In the genomic region with DNA sequence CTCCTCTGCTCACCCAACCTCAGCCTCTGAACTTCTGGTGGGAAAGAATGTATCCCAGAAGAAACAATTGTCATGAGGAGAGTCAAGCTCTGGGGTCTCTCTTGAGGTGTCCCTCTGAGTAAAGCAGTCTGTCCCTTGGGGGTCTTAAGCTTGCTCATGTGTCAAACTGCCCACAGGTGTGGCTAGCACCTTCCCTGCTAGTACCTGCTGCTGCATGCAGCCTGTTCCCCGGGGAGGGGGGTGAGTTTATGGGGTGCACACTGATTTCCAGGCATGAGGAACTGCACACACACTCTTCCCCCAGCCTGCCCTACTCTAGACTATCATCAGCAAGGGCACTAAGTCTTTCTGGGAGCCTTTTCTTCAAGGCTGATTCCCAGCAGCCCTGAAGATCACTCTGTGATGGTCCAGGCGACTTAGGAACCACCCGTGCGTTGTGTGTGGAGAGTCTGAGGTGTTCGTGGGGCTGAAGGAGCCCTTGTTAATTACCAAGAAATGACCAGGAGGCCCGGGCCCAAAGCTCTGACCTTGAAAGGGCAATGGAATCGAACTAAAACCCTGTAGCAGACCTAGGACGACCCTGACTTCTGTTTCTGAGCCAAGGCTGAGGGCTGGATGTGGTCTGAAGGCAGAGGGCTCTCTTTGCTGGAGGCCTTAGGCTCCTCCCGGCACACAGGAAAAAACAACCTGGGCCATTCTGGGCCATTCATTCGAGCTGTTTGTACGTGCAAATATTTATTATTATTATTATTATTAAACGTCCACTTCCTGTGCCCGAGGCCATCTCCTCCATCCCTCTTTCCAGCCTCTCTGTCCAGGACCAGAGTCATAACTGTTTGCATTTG, we compare ENCODE assay signal across 9 mouse cellular contexts.
DNase-seq lines count a peak whose midpoint lies in the region; ATAC-seq and TF ChIP-seq lines count a peak whose summit lies in the region.
"Had no signal": no experiment of that assay in that cellular context is flagged by ENCODE, and none has a peak within 500 bp of the region (broad histone marks: within the 10 kb centered on the region; RNA-seq: fewer than 3 reads in every experiment).

No protein-coding gene starts in this region.

- TF ChIP-seq CTCF in kidney, adult 2 months (conservative IDR thresholded peaks at IDR 0.05; ENCODE audit: insufficient read depth, insufficient read length, low read depth, low read length): no peak

- DNase-seq in heart, postnatal 4 days: no peak
- peak; percentile 58 for DNase-seq in kidney, adult 2 months
- DNase-seq in Muller cell, postnatal 12 days (ENCODE audit: inconsistent ontology term): no peak
- no peak for DNase-seq in gastrocnemius, postnatal 36 days
- DNase-seq: layer of hippocampus, adult 9-11 months had no signal

- no peaks in the 10 kb centered on the region for H3K27me3 ChIP-seq in heart, embryonic 12.5 days (replicated peaks)
- H3K27me3 ChIP-seq in embryonic facial prominence, embryonic 15.5 days: no peaks in the 10 kb centered on the region
- H3K27me3 ChIP-seq in kidney, adult 2 months (replicated peaks; ENCODE audit: control insufficient read depth, insufficient read depth, low read length): no peaks in the 10 kb centered on the region
- H3K27me3 ChIP-seq in midbrain, embryonic 16.5 days (ENCODE audit: control insufficient read depth, insufficient read depth, low read depth, low read length): no peaks in the 10 kb centered on the region

- H3K36me3 ChIP-seq in heart, embryonic 12.5 days: no peaks in the 10 kb centered on the region
- no peaks in the 10 kb centered on the region for H3K36me3 ChIP-seq in embryonic facial prominence, embryonic 15.5 days
- H3K36me3 ChIP-seq in kidney, adult 2 months (ENCODE audit: control insufficient read depth, insufficient read depth, low read length): no peaks in the 10 kb centered on the region
- no peaks in the 10 kb centered on the region for H3K36me3 ChIP-seq in midbrain, embryonic 16.5 days (ENCODE audit: control insufficient read depth, insufficient read depth, low read length)

- intact Hi-C loops in gastrocnemius, postnatal 36 days (cut with DNase I): loop anchor here (5.0 kb wide), 2 partner anchors 60 to 120 kb away; a partner anchor contains a TSS

- no peak for ATAC-seq in heart, embryonic 12.5 days (ENCODE audit: insufficient number of reproducible peaks, low FRiP score)
- no peak for ATAC-seq in embryonic facial prominence, embryonic 15.5 days (ENCODE audit: insufficient number of reproducible peaks, low FRiP score, low TSS enrichment, low read depth)
- no peak for ATAC-seq in midbrain, embryonic 16.5 days
- ATAC-seq in erythroblast, adult 5-6 weeks (replicated peaks; ENCODE audit: low FRiP score, poor library complexity, severe bottlenecking): no peak

- H3K4me3 ChIP-seq in heart, embryonic 12.5 days: no peak overlapping the region
- H3K4me3 ChIP-seq in embryonic facial prominence, embryonic 15.5 days (replicated peaks): no peak overlapping the region
- H3K4me3 ChIP-seq in kidney, adult 2 months (ENCODE audit: insufficient read depth, low read depth, low read length): no peak overlapping the region
- no peak overlapping the region for H3K4me3 ChIP-seq in midbrain, embryonic 16.5 days (ENCODE audit: low read depth, low read length)

- H3K27ac ChIP-seq in heart, embryonic 12.5 days (ENCODE audit: poor library complexity, severe bottlenecking): peak overlapping the region; percentile 96
- peak overlapping the region; percentile 99 for H3K27ac ChIP-seq in embryonic facial prominence, embryonic 15.5 days (replicated peaks)
- H3K27ac ChIP-seq in kidney, adult 2 months (ENCODE audit: insufficient read depth, low read depth, low read length): peak overlapping the region; percentile 99
- peak overlapping the region; percentile 100 for H3K27ac ChIP-seq in midbrain, embryonic 16.5 days (ENCODE audit: low read length)

- no peak for TF ChIP-seq POLR2A in kidney, adult 2 months (IDR thresholded peaks at IDR 0.05; ENCODE audit: low read depth, low read length)

- peaks cover 62% of the 10 kb centered on the region for H3K4me1 ChIP-seq in heart, embryonic 12.5 days (replicated peaks)
- H3K4me1 ChIP-seq in embryonic facial prominence, embryonic 15.5 days: peaks cover 74% of the 10 kb centered on the region
- peaks cover 42% of the 10 kb centered on the region for H3K4me1 ChIP-seq in kidney, adult 2 months (ENCODE audit: control insufficient read depth, insufficient read depth, low read length)
- peaks cover 79% of the 10 kb centered on the region for H3K4me1 ChIP-seq in midbrain, embryonic 16.5 days (ENCODE audit: control insufficient read depth, insufficient read depth, low read length)

- 51% methylated on average over 13 of the region's 13 CpGs for WGBS in heart, embryonic 12.5 days
- 51% methylated on average over 13 of the region's 13 CpGs for WGBS in embryonic facial prominence, embryonic 15.5 days
- WGBS in kidney, adult 2 months: 26% methylated on average over 13 of the region's 13 CpGs
- WGBS in midbrain, embryonic 16.5 days: 37% methylated on average over 13 of the region's 13 CpGs

- H3K4me2 ChIP-seq in heart, embryonic 12.5 days: no peak overlapping the region
- no peak overlapping the region for H3K4me2 ChIP-seq in embryonic facial prominence, embryonic 15.5 days (replicated peaks)
- H3K4me2 ChIP-seq in midbrain, embryonic 16.5 days (ENCODE audit: low read length): no peak overlapping the region

- peak overlapping the region; percentile 32 for H3K9ac ChIP-seq in heart, embryonic 12.5 days
- no peak overlapping the region for H3K9ac ChIP-seq in embryonic facial prominence, embryonic 15.5 days
- H3K9ac ChIP-seq in midbrain, embryonic 16.5 days (ENCODE audit: low read depth, low read length): peak overlapping the region; percentile 59

- H3K9me3 ChIP-seq in heart, embryonic 12.5 days (replicated peaks): no peaks in the 10 kb centered on the region
- no peaks in the 10 kb centered on the region for H3K9me3 ChIP-seq in embryonic facial prominence, embryonic 15.5 days (replicated peaks)
- no peaks in the 10 kb centered on the region for H3K9me3 ChIP-seq in midbrain, embryonic 16.5 days (replicated peaks; ENCODE audit: control insufficient read depth, low read length, poor library complexity, severe bottlenecking)
